Mouse (Mus musculus): ENCODE data around the gene Fgd6. TPM values are rescaled to one million over a fixed set of nuclear protein-coding genes. Genes with fewer than 3 reads are reported as not detected.

Fgd6 gene
- polyA plus RNA-seq, 1 experiment from 2014 or later, result 2.7 TPM

GRCm38 (mm10) chr10:94060190-94060589, 24.4 kb downstream of the Fgd6 start:
- ATAC-seq (ENCODE audit: insufficient number of reproducible peaks, insufficient read depth, low FRiP score, low read depth), result no peak
- Histone ChIP-seq H3K27me3 (ENCODE audit: control insufficient read depth, insufficient read depth, low read length) (no peaks in the 10 kb centered on the region), H3K4me2 (ENCODE audit: low read length) (no peak overlapping the region), H3K36me3 (ENCODE audit: control insufficient read depth, insufficient read depth, low read length) (no peaks in the 10 kb centered on the region), H3K4me1 (ENCODE audit: control insufficient read depth in 2 of 2, insufficient read depth in 2 of 2, low read length in 2 of 2) (peaks cover 12 to 23% of the 10 kb centered on the region in 2 experiments; a peak in 3 of 4 replicates), H3K9ac (ENCODE audit: low read length) (no peak overlapping the region), H3K4me3 (ENCODE audit: control insufficient read depth in 1 of 2, insufficient read depth in 1 of 2, low read depth in 1 of 2, low read length in 2 of 2) (no peak overlapping the region), H3K9me3 (ENCODE audit: control insufficient read depth, low read length) (no peaks in the 10 kb centered on the region), H3K27ac (replicated peaks in 1 of 2; ENCODE audit: control insufficient read depth in 1 of 2, insufficient read depth in 1 of 2, low read depth in 2 of 2, low read length in 2 of 2) (no peak overlapping the region)
- WGBS, result 77% methylated on average over 8 of the region's 8 CpGs

GRCm38 (mm10) chr10:94062357-94062756, 26.6 kb downstream of the Fgd6 start:
- H3K4me3 ChIP-seq (ENCODE audit: control insufficient read depth in 1 of 2, insufficient read depth in 1 of 2, low read depth in 1 of 2, low read length in 2 of 2), result no peak overlapping the region
- peaks cover 17 to 30% of the 10 kb centered on the region in 2 experiments for H3K4me1 ChIP-seq (ENCODE audit: control insufficient read depth in 2 of 2, insufficient read depth in 2 of 2, low read length in 2 of 2)
- no peaks in the 10 kb centered on the region for H3K27me3 ChIP-seq (ENCODE audit: control insufficient read depth, insufficient read depth, low read length)
- H3K27ac ChIP-seq (replicated peaks in 1 of 2; ENCODE audit: control insufficient read depth in 1 of 2, insufficient read depth in 1 of 2, low read depth in 2 of 2, low read length in 2 of 2), result peak overlapping the region in 1 of 2 experiments; percentile 52; a peak in 2 of 4 replicates
- H3K9me3 ChIP-seq (ENCODE audit: control insufficient read depth, low read length), result no peaks in the 10 kb centered on the region
- H3K4me2 ChIP-seq (ENCODE audit: low read length), result no peak overlapping the region
- no peaks in the 10 kb centered on the region for H3K36me3 ChIP-seq (ENCODE audit: control insufficient read depth, insufficient read depth, low read length)
- ATAC-seq (ENCODE audit: insufficient number of reproducible peaks, insufficient read depth, low FRiP score, low read depth), result no peak
- H3K9ac ChIP-seq (ENCODE audit: low read length), result no peak overlapping the region
- WGBS, result 71% methylated on average over 5 of the region's 5 CpGs

- 54% methylated on average over 3 of the region's 3 CpGs for WGBS
- Histone ChIP-seq H3K27me3 (ENCODE audit: control insufficient read depth, insufficient read depth, low read length) (no peaks in the 10 kb centered on the region), H3K4me3 (ENCODE audit: control insufficient read depth in 1 of 2, insufficient read depth in 1 of 2, low read depth in 1 of 2, low read length in 2 of 2) (no peak overlapping the region), H3K9ac (ENCODE audit: low read length) (no peak overlapping the region), H3K9me3 (ENCODE audit: control insufficient read depth, low read length) (no peaks in the 10 kb centered on the region), H3K27ac (replicated peaks in 1 of 2; ENCODE audit: control insufficient read depth in 1 of 2, insufficient read depth in 1 of 2, low read depth in 2 of 2, low read length in 2 of 2) (no peak overlapping the region; a peak in 1 of 4 replicates), H3K4me2 (ENCODE audit: low read length) (no peak overlapping the region), H3K4me1 (ENCODE audit: control insufficient read depth in 2 of 2, insufficient read depth in 2 of 2, low read length in 2 of 2) (peaks cover 12 to 17% of the 10 kb centered on the region in 2 experiments), H3K36me3 (ENCODE audit: control insufficient read depth, insufficient read depth, low read length) (no peaks in the 10 kb centered on the region)
- ATAC-seq (ENCODE audit: insufficient number of reproducible peaks, insufficient read depth, low FRiP score, low read depth), result no peak; the same call in 1 of the 2 replicates
Measured at GRCm38 (mm10) chr10:94066896-94067295, 31.1 kb downstream of the Fgd6 start.

- Histone ChIP-seq H3K4me1 (ENCODE audit: control insufficient read depth in 2 of 2, insufficient read depth in 2 of 2, low read length in 2 of 2) (peaks cover 23 to 31% of the 10 kb centered on the region in 2 experiments), H3K9me3 (ENCODE audit: control insufficient read depth, low read length) (no peaks in the 10 kb centered on the region), H3K4me2 (ENCODE audit: low read length) (no peak overlapping the region), H3K27ac (replicated peaks in 1 of 2; ENCODE audit: control insufficient read depth in 1 of 2, insufficient read depth in 1 of 2, low read depth in 2 of 2, low read length in 2 of 2) (peak overlapping the region in 1 of 2 experiments; percentile 20; a peak in 3 of 4 replicates), H3K27me3 (ENCODE audit: control insufficient read depth, insufficient read depth, low read length) (no peaks in the 10 kb centered on the region), H3K36me3 (ENCODE audit: control insufficient read depth, insufficient read depth, low read length) (no peaks in the 10 kb centered on the region), H3K9ac (ENCODE audit: low read length) (no peak overlapping the region), H3K4me3 (ENCODE audit: control insufficient read depth in 1 of 2, insufficient read depth in 1 of 2, low read depth in 1 of 2, low read length in 2 of 2) (no peak overlapping the region)
- peak; percentile 42; the same call in 1 of the 2 replicates for ATAC-seq (ENCODE audit: insufficient number of reproducible peaks, insufficient read depth, low FRiP score, low read depth)
- 67% methylated on average over 5 of the region's 5 CpGs for WGBS
Measured at GRCm38 (mm10) chr10:94068701-94069100, 32.9 kb downstream of the Fgd6 start.

GRCm38 (mm10) chr10:94071641-94072040, 35.8 kb downstream of the Fgd6 start:
- H3K27me3 ChIP-seq (ENCODE audit: control insufficient read depth, insufficient read depth, low read length), result no peaks in the 10 kb centered on the region
- peaks cover 23 to 31% of the 10 kb centered on the region in 2 experiments for H3K4me1 ChIP-seq (ENCODE audit: control insufficient read depth in 2 of 2, insufficient read depth in 2 of 2, low read length in 2 of 2)
- H3K9ac ChIP-seq (ENCODE audit: low read length), result no peak overlapping the region
- 0 out of 4 replicates have a peak overlapping the region, but pooled peaks of 1 of the 2 experiments have one; percentile 63 for H3K27ac ChIP-seq (replicated peaks in 1 of 2; ENCODE audit: control insufficient read depth in 1 of 2, insufficient read depth in 1 of 2, low read depth in 2 of 2, low read length in 2 of 2)
- H3K4me2 ChIP-seq (ENCODE audit: low read length), result no peak overlapping the region
- H3K9me3 ChIP-seq (ENCODE audit: control insufficient read depth, low read length), result no peaks in the 10 kb centered on the region
- 89% methylated on average over 7 of the region's 7 CpGs for WGBS
- 0 out of 2 replicates have a peak, but pooled peaks cover 4% of the 10 kb centered on the region for H3K36me3 ChIP-seq (ENCODE audit: control insufficient read depth, insufficient read depth, low read length)
- no peak overlapping the region for H3K4me3 ChIP-seq (ENCODE audit: control insufficient read depth in 1 of 2, insufficient read depth in 1 of 2, low read depth in 1 of 2, low read length in 2 of 2)
- no peak for ATAC-seq (ENCODE audit: insufficient number of reproducible peaks, insufficient read depth, low FRiP score, low read depth)

GRCm38 (mm10) chr10:94072261-94072915, 36.6 kb downstream of the Fgd6 start:
- H3K4me3 ChIP-seq (ENCODE audit: control insufficient read depth in 1 of 2, insufficient read depth in 1 of 2, low read depth in 1 of 2, low read length in 2 of 2), result no peak overlapping the region
- H3K27ac ChIP-seq (replicated peaks in 1 of 2; ENCODE audit: control insufficient read depth in 1 of 2, insufficient read depth in 1 of 2, low read depth in 2 of 2, low read length in 2 of 2), result peak overlapping the region; percentile 51 to 63
- 0 out of 2 replicates have a peak, but pooled peaks cover 4% of the 10 kb centered on the region for H3K36me3 ChIP-seq (ENCODE audit: control insufficient read depth, insufficient read depth, low read length)
- peak overlapping the region; percentile 34 for H3K4me2 ChIP-seq (ENCODE audit: low read length)
- H3K9ac ChIP-seq (ENCODE audit: low read length), result peak overlapping the region; percentile 41
- 18% methylated on average over 10 of the region's 10 CpGs for WGBS
- H3K9me3 ChIP-seq (ENCODE audit: control insufficient read depth, low read length), result no peaks in the 10 kb centered on the region
- ATAC-seq (ENCODE audit: insufficient number of reproducible peaks, insufficient read depth, low FRiP score, low read depth), result peak; percentile 64
- H3K4me1 ChIP-seq (ENCODE audit: control insufficient read depth in 2 of 2, insufficient read depth in 2 of 2, low read length in 2 of 2), result peaks cover 17 to 24% of the 10 kb centered on the region in 2 experiments
- no peaks in the 10 kb centered on the region for H3K27me3 ChIP-seq (ENCODE audit: control insufficient read depth, insufficient read depth, low read length)

GRCm38 (mm10) chr10:94072916-94073465, 37.2 kb downstream of the Fgd6 start:
- Histone ChIP-seq H3K4me2 (ENCODE audit: low read length) (peak overlapping the region; percentile 34), H3K4me1 (ENCODE audit: control insufficient read depth in 2 of 2, insufficient read depth in 2 of 2, low read length in 2 of 2) (peaks cover 17 to 23% of the 10 kb centered on the region in 2 experiments), H3K4me3 (ENCODE audit: control insufficient read depth in 1 of 2, insufficient read depth in 1 of 2, low read depth in 1 of 2, low read length in 2 of 2) (no peak overlapping the region), H3K27me3 (ENCODE audit: control insufficient read depth, insufficient read depth, low read length) (no peaks in the 10 kb centered on the region), H3K27ac (replicated peaks in 1 of 2; ENCODE audit: control insufficient read depth in 1 of 2, insufficient read depth in 1 of 2, low read depth in 2 of 2, low read length in 2 of 2) (peak overlapping the region; percentile 51 to 63; a peak in 3 of 4 replicates), H3K36me3 (ENCODE audit: control insufficient read depth, insufficient read depth, low read length) (0 out of 2 replicates have a peak, but pooled peaks cover 4% of the 10 kb centered on the region), H3K9ac (ENCODE audit: low read length) (peak overlapping the region; percentile 41), H3K9me3 (ENCODE audit: control insufficient read depth, low read length) (no peaks in the 10 kb centered on the region)
- ATAC-seq (ENCODE audit: insufficient number of reproducible peaks, insufficient read depth, low FRiP score, low read depth), result no peak
- 68% methylated on average over 4 of the region's 4 CpGs for WGBS

All from heart, embryonic 14.5 days (tissue).